Mouse (Mus musculus) myocyte (in vitro differentiated cells): ENCODE results near the gene Colgalt2. TPM values are rescaled to one million over a fixed set of nuclear protein-coding genes. Genes with fewer than 3 reads are reported as not detected.

Experiments
- H3K27me3 ChIP-seq: one replicate; pipeline ENCODE4 v1.6.1; 2011; ENCODE audit not compliant: control insufficient read depth, insufficient read depth, insufficient read length
- H3K36me3 ChIP-seq: one replicate; pipeline ENCODE4 v1.6.1; 2011; ENCODE audit not compliant: control insufficient read depth, insufficient read depth
- H3K4me2 ChIP-seq: one replicate; pipeline ENCODE4 v1.6.1; 2011; ENCODE audit warnings: low read depth, control low read depth
- H3K4me3 ChIP-seq: one replicate; pipeline ENCODE4 v1.5.1; 2011; ENCODE audit warnings: mild to moderate bottlenecking, control low read depth, moderate library complexity
- H3K79me2 ChIP-seq: one replicate; pipeline ENCODE4 v1.6.1; 2011; ENCODE audit not compliant: control insufficient read depth, insufficient read depth
- H3ac ChIP-seq: one replicate; pipeline ENCODE4 v1.6.1; 2011; ENCODE audit not compliant: control insufficient read depth, insufficient read length
- CEBPB ChIP-seq: IDR thresholded peaks from 2 replicates; pipeline ENCODE4 v1.6.1; 2011; ENCODE audit warnings: mild to moderate bottlenecking, moderate library complexity; ENCODE audit not compliant: poor library complexity, insufficient read depth, severe bottlenecking
- E2F4 ChIP-seq: IDR thresholded peaks from one replicate; pipeline ENCODE4 v1.6.1; 2011; ENCODE audit warnings: mild to moderate bottlenecking, control low read depth, moderate library complexity; ENCODE audit not compliant: insufficient read depth
- MAX ChIP-seq: IDR thresholded peaks from one replicate; pipeline ENCODE4 v1.6.1; 2011; ENCODE audit warnings: low read depth, mild to moderate bottlenecking, control low read depth
- MYOD1 ChIP-seq, 3 experiments: IDR thresholded peaks; one replicate each; pipeline ENCODE4 v1.6.1; 2011; ENCODE audit warnings: control low read depth in 2 of 3, low read depth in 2 of 3, mild to moderate bottlenecking in 2 of 3, moderate library complexity in 1 of 3; ENCODE audit not compliant: insufficient read length in 2 of 3, control insufficient read depth in 1 of 3
- MYOG ChIP-seq, 3 experiments: IDR thresholded peaks; one replicate each; pipeline ENCODE4 v1.6.1; 2011; ENCODE audit warnings: control low read depth in 2 of 3, low read depth in 2 of 3, mild to moderate bottlenecking in 2 of 3; ENCODE audit not compliant: insufficient read length in 2 of 3, control insufficient read depth in 1 of 3, insufficient read depth in 1 of 3
- POLR2A ChIP-seq: IDR thresholded peaks from one replicate; pipeline ENCODE4 v1.6.1; 2011; ENCODE audit warnings: low read depth, mild to moderate bottlenecking, control low read depth, moderate library complexity; ENCODE audit not compliant: insufficient read length
- POLR2AphosphoS2 ChIP-seq: IDR thresholded peaks from one replicate; pipeline ENCODE4 v1.6.1; 2011; ENCODE audit warnings: low read depth, control low read depth; ENCODE audit not compliant: insufficient read length
- REST ChIP-seq: IDR thresholded peaks from one replicate; pipeline ENCODE4 v1.6.1; 2011; ENCODE audit warnings: mild to moderate bottlenecking, control low read depth, moderate library complexity; ENCODE audit not compliant: insufficient read depth, insufficient read length
- SRF ChIP-seq: IDR thresholded peaks from one replicate; pipeline ENCODE4 v1.6.1; 2011; ENCODE audit warnings: low read depth; ENCODE audit not compliant: control insufficient read depth, insufficient read length
- TCF12 ChIP-seq: IDR thresholded peaks from one replicate; pipeline ENCODE4 v1.6.1; 2011; ENCODE audit warnings: mild to moderate bottlenecking, control low read depth; ENCODE audit not compliant: poor library complexity, insufficient read depth, severe bottlenecking
- TCF3 ChIP-seq: IDR thresholded peaks from one replicate; pipeline ENCODE4 v1.6.1; 2011; ENCODE audit warnings: low read depth, control low read depth; ENCODE audit not compliant: insufficient read length
- USF1 ChIP-seq: IDR thresholded peaks from one replicate; pipeline ENCODE4 v1.6.1; 2011; ENCODE audit warnings: low read depth, mild to moderate bottlenecking, control low read depth, moderate library complexity
- polyA plus RNA-seq: library from polyadenylated mRNA; unstranded; fragments of >200 nt; fragmentation: generic; extraction: Trizol; gene quantifications from one replicate; pipeline ENCODE4 v1.2.1, GENCODE M21; 2012; ENCODE audit warnings: missing spikeins

Colgalt2 gene
- polyA plus RNA-seq, 1 experiment: not detected

DNA sequence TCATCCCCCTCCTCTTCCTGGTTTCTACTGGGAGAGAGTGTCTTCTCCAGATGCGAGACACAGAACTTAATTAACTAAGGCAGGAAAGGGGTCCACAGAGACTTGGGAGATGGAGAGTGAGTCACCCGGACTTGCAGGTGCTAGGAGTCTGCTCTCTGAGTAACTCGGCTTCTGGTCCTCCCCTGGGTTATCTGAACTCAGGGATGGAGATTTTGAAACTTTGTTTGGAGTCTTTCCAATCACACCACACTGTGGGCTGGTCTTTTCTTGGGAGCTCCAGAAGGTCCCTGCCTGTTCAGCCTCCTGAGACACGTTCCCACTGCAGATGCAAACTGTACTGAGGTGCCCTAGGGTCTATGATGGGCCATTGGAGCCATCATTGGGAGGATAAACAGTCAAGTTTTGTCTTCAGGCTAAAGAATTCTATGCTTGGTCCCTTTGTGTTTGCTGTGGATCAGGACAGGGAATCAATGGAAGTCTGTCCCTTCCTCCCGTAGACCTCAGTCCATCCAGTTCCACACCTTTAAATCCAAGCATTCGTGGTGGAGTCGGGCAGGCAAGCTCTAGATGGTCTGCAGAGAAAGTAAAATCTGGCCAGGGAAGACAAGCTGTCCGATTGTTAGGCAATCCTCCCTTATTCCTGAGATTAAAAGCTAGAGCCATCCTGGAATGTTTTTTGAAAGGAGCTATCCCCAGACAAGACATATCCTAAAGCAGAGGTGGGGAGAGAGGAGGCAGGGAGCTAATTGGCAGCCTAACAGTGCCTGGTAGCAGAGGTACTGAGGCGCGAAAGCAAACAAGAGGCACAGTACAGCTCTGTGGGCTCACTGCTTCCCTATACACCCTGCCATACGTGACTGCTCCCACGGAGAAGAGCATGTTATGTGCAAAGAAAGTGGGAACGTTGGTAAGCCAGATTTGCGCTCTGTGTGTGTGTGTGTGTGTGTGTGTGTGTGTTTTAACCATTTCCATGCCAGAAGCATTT, 1.2 kb downstream of the Colgalt2 start:
- Histone ChIP-seq H3K4me3 (no peak overlapping the region), H3K79me2 (no peaks in the 10 kb centered on the region)
- TF ChIP-seq E2F4 (no peak), POLR2AphosphoS2 (no peak), MYOD1 (IDR thresholded peaks at IDR 0.05; ENCODE audit: control insufficient read depth in 1 of 3, insufficient read length in 2 of 3, low read depth in 2 of 3) (no peak), POLR2A (no peak)

DNA sequence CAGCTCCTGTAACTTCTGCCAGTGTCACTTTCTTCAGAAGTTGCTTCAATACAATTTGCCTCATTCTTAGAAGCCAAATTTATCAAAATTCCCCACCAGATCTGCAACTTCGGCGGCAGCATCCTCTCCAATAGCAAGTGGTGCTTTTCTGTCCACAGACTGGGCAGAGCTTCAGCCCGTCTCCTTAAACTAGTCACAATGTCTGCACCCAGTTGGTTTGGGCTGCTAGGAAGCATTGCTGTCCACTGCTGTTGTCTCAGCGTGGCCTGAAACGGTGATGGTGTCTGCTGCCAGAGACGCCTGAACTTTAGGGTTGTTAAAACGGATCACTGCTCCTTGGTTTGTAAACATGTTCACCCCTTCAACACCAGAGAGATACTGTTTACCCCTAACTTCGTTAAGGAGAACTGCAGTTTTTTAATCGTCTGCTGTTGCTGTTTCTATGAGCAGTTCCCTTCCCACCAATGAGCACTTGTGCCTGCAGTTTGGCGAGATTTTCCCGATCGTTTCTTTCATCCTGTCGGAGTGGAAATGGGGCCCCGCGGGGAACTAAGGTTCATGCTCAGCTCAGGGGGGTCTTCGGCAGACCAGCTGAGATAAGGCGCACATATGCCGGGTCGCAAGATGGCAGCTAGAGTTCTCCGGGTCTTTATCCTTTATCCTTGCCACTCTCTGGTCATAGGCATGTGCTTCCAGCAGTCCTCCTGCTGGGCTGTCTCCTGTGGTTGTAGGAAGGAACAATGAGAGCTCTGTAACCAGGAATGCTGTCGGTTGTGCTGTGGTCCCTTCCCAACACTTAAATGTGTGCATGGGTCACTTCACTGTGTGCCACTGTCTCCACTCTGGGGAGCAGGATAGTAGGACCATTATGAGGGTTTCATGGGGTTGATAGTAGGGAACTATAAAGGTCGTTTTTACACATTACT, 7.7 kb downstream of the Colgalt2 start:
- Histone ChIP-seq H3K36me3 (no peaks in the 10 kb centered on the region), H3ac (no peak overlapping the region), H3K4me3 (no peak overlapping the region), H3K79me2 (no peaks in the 10 kb centered on the region), H3K27me3 (peaks cover 15% of the 10 kb centered on the region), H3K4me2 (no peak overlapping the region)
- TF ChIP-seq TCF3 (no peak), SRF (no peak), POLR2AphosphoS2 (no peak), MYOG (IDR thresholded peaks at IDR 0.05; ENCODE audit: control insufficient read depth in 1 of 3, insufficient read depth in 1 of 3, insufficient read length in 2 of 3, low read depth in 2 of 3) (no peak), CEBPB (no peak), TCF12 (no peak), POLR2A (no peak), REST (no peak), MYOD1 (IDR thresholded peaks at IDR 0.05; ENCODE audit: control insufficient read depth in 1 of 3, insufficient read length in 2 of 3, low read depth in 2 of 3) (no peak), E2F4 (no peak), USF1 (no peak), MAX (no peak)

More for the DNA sequence above, 1.2 kb downstream of the Colgalt2 start:
- H3K27me3 ChIP-seq: peaks cover 19% of the 10 kb centered on the region
- H3K36me3 ChIP-seq: no peaks in the 10 kb centered on the region
- H3ac ChIP-seq: no peak overlapping the region
- no peak overlapping the region for H3K4me2 ChIP-seq

DNA sequence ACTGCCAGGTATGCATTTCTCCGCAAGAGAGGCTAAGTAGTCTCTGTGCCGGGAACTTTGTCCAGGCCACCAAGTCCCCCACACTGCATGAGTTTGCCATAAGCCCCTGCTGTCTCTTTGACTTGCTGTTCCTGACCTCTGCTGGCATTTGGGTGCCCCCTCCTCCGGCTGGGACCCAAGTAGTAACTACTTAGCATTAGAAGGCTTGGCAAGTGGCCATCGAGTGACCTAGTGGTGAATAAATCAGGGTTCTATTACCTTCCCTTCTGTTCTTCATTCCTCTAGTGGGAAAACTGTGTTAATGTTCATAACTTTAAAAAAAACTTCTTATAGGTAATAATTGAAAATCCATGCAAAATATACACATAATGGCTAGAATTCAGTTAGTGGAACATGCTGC, 9.7 kb downstream of the Colgalt2 start:
- TF ChIP-seq POLR2A: no peak
- TF ChIP-seq REST: no peak
- no peak for TF ChIP-seq E2F4
- TF ChIP-seq SRF: no peak
- no peak for TF ChIP-seq USF1
- no peak for TF ChIP-seq TCF12
- no peak for TF ChIP-seq MAX
- no peak for TF ChIP-seq MYOD1 (IDR thresholded peaks at IDR 0.05; ENCODE audit: control insufficient read depth in 1 of 3, insufficient read length in 2 of 3, low read depth in 2 of 3)
- TF ChIP-seq MYOG (IDR thresholded peaks at IDR 0.05; ENCODE audit: control insufficient read depth in 1 of 3, insufficient read depth in 1 of 3, insufficient read length in 2 of 3, low read depth in 2 of 3): no peak
- TF ChIP-seq TCF3: no peak
- TF ChIP-seq POLR2AphosphoS2: no peak
- TF ChIP-seq CEBPB: no peak
- Histone ChIP-seq H3ac (no peak overlapping the region), H3K4me2 (no peak overlapping the region), H3K27me3 (peaks cover 11% of the 10 kb centered on the region), H3K4me3 (no peak overlapping the region), H3K79me2 (no peaks in the 10 kb centered on the region), H3K36me3 (no peaks in the 10 kb centered on the region)

DNA sequence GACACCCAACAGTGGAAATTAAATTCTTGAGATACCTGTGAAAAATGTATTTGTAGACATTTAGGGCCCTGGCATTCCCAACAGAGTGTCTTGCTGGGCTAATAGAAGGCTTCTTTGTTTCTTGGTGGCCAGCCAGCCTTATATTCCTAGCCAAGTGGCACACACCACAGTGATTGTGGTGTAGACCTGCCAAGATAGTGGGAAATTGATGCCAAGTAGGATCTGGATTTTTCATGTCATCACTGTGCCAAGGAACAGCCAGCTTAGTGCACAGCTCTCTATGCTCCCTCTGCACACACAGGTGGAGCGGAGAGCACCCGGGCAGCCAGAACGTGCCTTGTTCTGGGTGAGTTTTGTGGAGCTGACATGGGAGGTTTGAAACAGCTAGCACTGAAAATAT, 11.0 kb downstream of the Colgalt2 start:
- no peaks in the 10 kb centered on the region for H3K36me3 ChIP-seq
- H3K4me3 ChIP-seq: no peak overlapping the region
- no peak overlapping the region for H3K4me2 ChIP-seq
- peaks cover 22% of the 10 kb centered on the region for H3K27me3 ChIP-seq
- no peaks in the 10 kb centered on the region for H3K79me2 ChIP-seq
- no peak overlapping the region for H3ac ChIP-seq
- no peak for TF ChIP-seq TCF12
- no peak for TF ChIP-seq REST
- no peak for TF ChIP-seq USF1
- TF ChIP-seq CEBPB: no peak
- no peak for TF ChIP-seq MAX
- no peak for TF ChIP-seq POLR2A
- TF ChIP-seq MYOD1 (IDR thresholded peaks at IDR 0.05; ENCODE audit: control insufficient read depth in 1 of 3, insufficient read length in 2 of 3, low read depth in 2 of 3): no peak
- TF ChIP-seq SRF: no peak
- no peak for TF ChIP-seq TCF3
- TF ChIP-seq MYOG (IDR thresholded peaks at IDR 0.05; ENCODE audit: control insufficient read depth in 1 of 3, insufficient read depth in 1 of 3, insufficient read length in 2 of 3, low read depth in 2 of 3): no peak
- TF ChIP-seq E2F4: no peak
- TF ChIP-seq POLR2AphosphoS2: no peak
